Comparison of ENCODE assay signal across 12 mouse cellular contexts in genomic region chr4:142223898-142224645, GRCm38 (mm10). TPM values are rescaled to one million over a fixed set of nuclear protein-coding genes. Genes with fewer than 3 reads are reported as not detected.
DNase-seq lines count a peak whose midpoint lies in the region; ATAC-seq lines count a peak whose summit lies in the region.
"Had no signal": no experiment of that assay in that cellular context is flagged by ENCODE, and none has a peak within 500 bp of the region (broad histone marks: within the 10 kb centered on the region; RNA-seq: fewer than 3 reads in every experiment).

No protein-coding gene starts in this region.

- peak overlapping the region; percentile 23; the same call in 1 of the 2 replicates for H3K9ac ChIP-seq in heart, embryonic 11.5 days (ENCODE audit: low read depth, low read length)
- H3K9ac ChIP-seq in forebrain, embryonic 15.5 days (replicated peaks): no peak overlapping the region
- H3K9ac ChIP-seq: hindbrain, embryonic 15.5 days had no signal

- no peaks in the 10 kb centered on the region for H3K9me3 ChIP-seq in heart, embryonic 11.5 days (replicated peaks; ENCODE audit: control insufficient read depth, low read length)
- H3K9me3 ChIP-seq in limb, embryonic 10.5 days (replicated peaks): no peaks in the 10 kb centered on the region
- H3K9me3 ChIP-seq in forebrain, embryonic 15.5 days: no peaks in the 10 kb centered on the region
- H3K9me3 ChIP-seq: hindbrain, embryonic 15.5 days had no signal

- no peak for DNase-seq in heart, adult 9 months (ENCODE audit: low spot score in 2 of 2)
- peak; percentile 52 for DNase-seq in embryo, embryonic 11 days
- peak; percentile 78 for DNase-seq in kidney, adult 11 months
- no peak for DNase-seq in limb, embryonic 10.5 days (ENCODE audit: low spot score)
- no peak for DNase-seq in layer of hippocampus, adult 11-12 months (ENCODE audit: low spot score)
- no peak for DNase-seq in urinary bladder, postnatal 25 days (ENCODE audit: low spot score)
- DNase-seq: adrenal gland, postnatal 14 days; cerebellum, adult 11 months had no signal

- peaks cover 65% of the 10 kb centered on the region for H3K4me1 ChIP-seq in heart, embryonic 11.5 days (ENCODE audit: control insufficient read depth, insufficient read depth, low read length)
- H3K4me1 ChIP-seq in limb, embryonic 10.5 days: peaks cover 70% of the 10 kb centered on the region
- H3K4me1 ChIP-seq in forebrain, embryonic 15.5 days: peaks cover 7% of the 10 kb centered on the region; the same call in 1 of the 2 replicates

- H3K36me3 ChIP-seq in heart, embryonic 11.5 days (ENCODE audit: control insufficient read depth, insufficient read depth, low read length): no peaks in the 10 kb centered on the region
- no peaks in the 10 kb centered on the region for H3K36me3 ChIP-seq in limb, embryonic 10.5 days
- no peaks in the 10 kb centered on the region for H3K36me3 ChIP-seq in forebrain, embryonic 15.5 days
- H3K36me3 ChIP-seq: hindbrain, embryonic 15.5 days had no signal

- no peak for ATAC-seq in heart, embryonic 11.5 days (replicated peaks; ENCODE audit: insufficient number of reproducible peaks, low FRiP score, low TSS enrichment)
- no peak for ATAC-seq in forebrain, embryonic 15.5 days (replicated peaks)

- H3K4me3 ChIP-seq in heart, embryonic 11.5 days (ENCODE audit: low read depth, low read length): no peak overlapping the region
- no peak overlapping the region for H3K4me3 ChIP-seq in limb, embryonic 10.5 days
- H3K4me3 ChIP-seq in forebrain, embryonic 15.5 days: no peak overlapping the region
- H3K4me3 ChIP-seq: hindbrain, embryonic 15.5 days had no signal

- no peaks in the 10 kb centered on the region for H3K27me3 ChIP-seq in heart, embryonic 11.5 days (ENCODE audit: control insufficient read depth, insufficient read depth, low read length)
- H3K27me3 ChIP-seq in limb, embryonic 10.5 days (ENCODE audit: low read depth, poor library complexity, severe bottlenecking): no peaks in the 10 kb centered on the region
- no peaks in the 10 kb centered on the region for H3K27me3 ChIP-seq in forebrain, embryonic 15.5 days
- H3K27me3 ChIP-seq: hindbrain, embryonic 15.5 days had no signal

- H3K4me2 ChIP-seq in heart, embryonic 11.5 days: no peak overlapping the region
- no peak overlapping the region for H3K4me2 ChIP-seq in forebrain, embryonic 15.5 days (replicated peaks)
- H3K4me2 ChIP-seq: hindbrain, embryonic 15.5 days had no signal

- WGBS in heart, embryonic 11.5 days (ENCODE audit: insufficient replicate concordance): 46% methylated on average over 9 of the region's 9 CpGs
- 67% methylated on average over 9 of the region's 9 CpGs for WGBS in limb, embryonic 10.5 days
- 85% methylated on average over 9 of the region's 9 CpGs for WGBS in forebrain, embryonic 15.5 days

- peak overlapping the region; percentile 57; the same call in 1 of the 2 replicates for H3K27ac ChIP-seq in heart, embryonic 11.5 days (ENCODE audit: low read depth, low read length)
- H3K27ac ChIP-seq in limb, embryonic 10.5 days: peak overlapping the region; percentile 66
- H3K27ac ChIP-seq in forebrain, embryonic 15.5 days (replicated peaks): no peak overlapping the region
- H3K27ac ChIP-seq: hindbrain, embryonic 15.5 days had no signal

RNA-seq across cellular contexts. Expression of gene Kazn, which starts 15.1 kb away (rescaled TPM):
- 5.8 and 8.0 TPM in 2 replicates for polyA plus RNA-seq in heart, embryonic 11.5 days (2014; fragmentation: Nextera tagmentation; extraction: Ambion mirVana)
- 8.8 and 9.3 TPM in 2 replicates for polyA plus RNA-seq in limb, embryonic 10.5 days (2016; fragmentation: Nextera tagmentation; extraction: Ambion mirVana)
- 25.2 and 25.6 TPM in 2 replicates for polyA plus RNA-seq in forebrain, embryonic 15.5 days (2015; fragmentation: Nextera tagmentation; extraction: Ambion mirVana)
- polyA plus RNA-seq: C2C12 had no signal

Comparison
In these comparisons a context has a peak if more than half of its experiments do, and no peak if none do; other contexts are left out.
1. DNase-seq: peak in embryo, embryonic 11 days (single experiment) and kidney, adult 11 months (single experiment); none in heart, adult 9 months (0 of 2), limb, embryonic 10.5 days (single experiment), layer of hippocampus, adult 11-12 months (single experiment) and urinary bladder, postnatal 25 days (single experiment).